Mouse (Mus musculus) activated CD4-positive, CD25-positive, alpha-beta regulatory T cell, adult 4 months (primary cell): Measurements from ENCODE around the gene Ttc1. TPM values are rescaled to one million over a fixed set of nuclear protein-coding genes. Genes with fewer than 3 reads are reported as not detected.
A peak's percentile ranks its signal among the peaks of the same experiment; 100 is the strongest.

ENCODE experiments used
- ATAC-seq: one replicate; pipeline ENCODE4 v1.8.0; 2017
- polyA plus RNA-seq, 2 experiments: library from polyadenylated mRNA; unstranded; fragments of 100-300 nt; shearing (Covaris generic); gene quantifications; one replicate each; pipeline ENCODE4 v1.2.1; 2017

Gene Ttc1
- polyA plus RNA-seq, 2 experiments from 2014 or later = 95.1 to 112 TPM

- no peak for ATAC-seq
Measured at GRCm38 (mm10) chr11:43703552-43703951, 44.3 kb downstream of the Ttc1 start.

DNA sequence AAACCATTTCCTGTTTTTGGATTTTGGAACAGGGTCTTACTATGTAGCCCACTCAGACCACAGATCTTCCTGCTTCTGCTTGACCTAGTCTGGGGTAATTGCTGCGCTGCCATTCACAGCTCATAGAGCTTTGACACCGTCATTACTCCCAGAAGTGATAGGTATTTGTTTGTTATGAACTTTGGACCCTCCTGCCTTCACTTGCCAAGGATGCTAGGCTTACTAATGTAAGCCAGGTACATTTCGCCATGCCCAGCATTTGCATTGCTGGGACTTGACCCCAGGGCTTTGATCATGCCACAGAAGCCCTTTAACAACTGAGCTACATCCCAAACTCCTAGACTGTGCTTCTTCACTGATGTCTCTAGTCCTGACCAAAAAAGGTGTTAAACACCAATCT is 47.5 kb downstream of the Ttc1 start:
- peak; percentile 29 for ATAC-seq

DNA sequence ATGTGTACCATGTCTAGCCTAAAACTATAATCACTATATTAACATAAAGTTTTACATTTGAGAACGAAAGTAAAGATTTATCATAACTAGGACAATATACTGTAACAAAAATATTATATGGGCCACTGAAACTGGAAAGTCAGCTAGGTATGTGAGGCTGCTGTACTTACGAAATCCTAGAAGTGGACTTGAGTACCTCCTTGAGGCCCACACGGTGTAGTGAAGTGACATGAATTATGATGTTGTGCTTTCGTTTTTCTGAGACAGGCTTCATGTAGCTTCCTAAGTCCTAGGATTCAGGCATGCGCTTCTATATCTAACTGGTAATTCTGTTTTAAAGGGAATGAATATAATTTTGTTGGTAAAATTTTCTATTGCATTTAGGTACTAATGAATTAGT is 49.2 kb downstream of the Ttc1 start:
- no peak for ATAC-seq

DNA sequence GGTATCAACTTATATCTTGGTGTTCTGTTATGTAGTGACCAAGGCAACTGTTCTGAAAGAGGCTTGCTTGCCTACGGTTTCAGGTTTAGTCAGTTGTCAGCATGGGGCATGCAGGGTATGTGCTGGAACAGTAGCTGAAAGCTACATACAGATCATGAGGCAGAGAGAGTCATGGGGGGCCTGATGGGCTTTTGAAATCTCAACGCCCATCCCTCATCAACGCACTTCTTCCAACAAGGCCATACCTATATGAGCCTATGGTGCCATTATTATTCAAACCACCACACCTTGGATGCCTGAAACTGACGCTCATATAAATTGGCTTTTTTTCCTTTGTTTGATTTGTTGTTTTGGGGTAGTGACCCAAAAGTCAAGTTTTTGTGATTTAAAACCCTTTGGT is 51.2 kb downstream of the Ttc1 start:
- ATAC-seq = no peak

DNA sequence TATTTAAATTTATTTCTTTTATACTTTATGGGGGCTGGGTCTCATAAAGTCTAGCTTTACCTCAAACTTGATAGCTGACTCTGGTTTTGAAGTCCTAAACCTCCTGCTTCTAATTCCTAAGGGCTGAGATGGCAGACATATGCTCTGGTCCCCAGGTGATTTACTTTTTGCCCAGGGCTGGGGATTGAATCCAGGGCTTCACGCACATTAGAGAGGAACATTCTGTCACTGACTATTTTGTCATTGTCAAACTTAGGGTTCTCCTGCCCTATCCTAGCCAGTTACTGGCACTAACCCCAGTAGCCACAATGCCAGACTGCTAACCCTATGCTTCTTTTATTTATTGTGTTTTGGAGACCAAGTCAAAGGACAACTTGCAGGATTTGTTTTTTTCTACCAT is 59.0 kb downstream of the Ttc1 start:
- ATAC-seq = no peak

DNA sequence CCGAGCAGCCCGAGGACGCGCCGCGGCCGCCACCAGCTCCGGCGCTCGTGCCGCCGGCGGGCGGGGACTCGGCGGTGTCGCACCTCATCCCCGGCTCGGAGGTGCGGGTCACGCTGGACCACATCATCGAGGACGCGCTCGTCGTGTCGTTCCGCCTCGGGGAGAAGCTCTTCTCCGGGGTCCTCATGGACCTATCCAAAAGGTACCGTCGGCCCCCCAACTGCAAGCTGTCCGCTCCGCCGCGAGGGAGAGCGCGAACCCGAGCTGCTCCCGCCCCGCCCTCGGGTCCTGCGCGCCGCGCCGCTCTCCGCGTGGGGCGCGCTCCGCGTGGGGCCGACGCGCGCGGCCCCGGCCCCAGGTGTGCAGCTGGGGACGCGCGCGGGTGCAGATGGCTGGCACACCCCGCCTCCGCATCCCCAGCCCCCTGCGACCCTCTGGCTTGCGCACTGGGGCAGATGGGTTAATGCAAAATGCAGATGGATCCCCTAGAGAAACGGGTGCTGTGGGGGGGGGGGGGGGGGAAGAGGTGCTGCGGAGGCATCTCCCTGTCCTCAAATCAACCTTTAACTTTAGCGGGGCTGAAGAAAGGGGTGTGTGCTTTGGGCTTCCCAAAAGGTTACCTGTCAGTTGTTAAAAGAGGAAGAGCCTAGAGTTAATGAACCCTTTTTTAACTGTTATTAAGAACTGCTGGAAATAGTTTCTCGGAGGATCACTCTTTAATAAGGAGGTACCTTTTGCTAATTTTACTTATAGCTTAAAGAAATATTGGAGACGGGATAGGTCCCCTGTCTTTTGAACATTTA is 65.2 kb downstream of the Ttc1 start:
- peak; percentile 15 for ATAC-seq

- ATAC-seq = peak; percentile 96
Measured at GRCm38 (mm10) chr11:43681472-43682414, 66.1 kb downstream of the Ttc1 start, which contains the start of gene Pwwp2a. TSS of gene Pwwp2a (plus strand) at chr11:43681998.

Other genes with a start within 250 kb of the Ttc1 start
- gene Ccnjl, start 219.2 kb downstream of the Ttc1 start, polyA plus RNA-seq = under 1 TPM in 1 of 2 experiments, not detected in 1; 0.17 TPM
- not detected for gene 4933415A04Rik, start 161.0 kb downstream of the Ttc1 start, polyA plus RNA-seq
- gene Fabp6, start 146.5 kb downstream of the Ttc1 start, polyA plus RNA-seq = not detected
- 10 to 100 TPM; 21.2 to 29.8 TPM for gene Pwwp2a, start 66.0 kb downstream of the Ttc1 start, polyA plus RNA-seq
- not detected for gene Adra1b, start 153.2 kb upstream of the Ttc1 start, polyA plus RNA-seq